Mouse (Mus musculus) kidney, adult 11 months (tissue): Measurements from ENCODE around the gene Jmjd8.

Experiments
- DNase-seq: peaks from one replicate; pipeline ENCODE4 v3.0.0; 2022

The Jmjd8 gene

DNA sequence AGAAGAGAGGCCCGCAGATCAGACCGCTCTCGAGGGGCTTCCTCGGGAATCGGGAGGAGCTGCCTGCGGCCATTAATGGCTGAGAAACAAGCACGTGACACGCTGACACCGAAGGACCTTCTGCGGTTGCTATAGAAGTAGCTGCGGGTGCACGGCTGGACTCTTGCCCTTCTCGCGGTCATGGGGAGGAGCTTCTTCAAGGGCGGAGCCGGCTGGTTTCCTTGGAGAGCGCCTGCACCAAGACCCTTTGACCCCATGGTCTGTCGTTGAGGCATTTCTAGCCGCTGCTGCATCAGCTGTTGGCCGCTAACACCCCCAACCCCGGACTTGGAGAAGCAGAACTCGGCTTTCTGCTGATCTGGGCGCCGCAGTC is 4.6 kb downstream of the Jmjd8 start, which contains the start of gene Stub1:
TSS of gene Stub1 (minus strand) at position 114 of the 373 bp plus-strand sequence.
- peak; percentile 98 for DNase-seq

DNA sequence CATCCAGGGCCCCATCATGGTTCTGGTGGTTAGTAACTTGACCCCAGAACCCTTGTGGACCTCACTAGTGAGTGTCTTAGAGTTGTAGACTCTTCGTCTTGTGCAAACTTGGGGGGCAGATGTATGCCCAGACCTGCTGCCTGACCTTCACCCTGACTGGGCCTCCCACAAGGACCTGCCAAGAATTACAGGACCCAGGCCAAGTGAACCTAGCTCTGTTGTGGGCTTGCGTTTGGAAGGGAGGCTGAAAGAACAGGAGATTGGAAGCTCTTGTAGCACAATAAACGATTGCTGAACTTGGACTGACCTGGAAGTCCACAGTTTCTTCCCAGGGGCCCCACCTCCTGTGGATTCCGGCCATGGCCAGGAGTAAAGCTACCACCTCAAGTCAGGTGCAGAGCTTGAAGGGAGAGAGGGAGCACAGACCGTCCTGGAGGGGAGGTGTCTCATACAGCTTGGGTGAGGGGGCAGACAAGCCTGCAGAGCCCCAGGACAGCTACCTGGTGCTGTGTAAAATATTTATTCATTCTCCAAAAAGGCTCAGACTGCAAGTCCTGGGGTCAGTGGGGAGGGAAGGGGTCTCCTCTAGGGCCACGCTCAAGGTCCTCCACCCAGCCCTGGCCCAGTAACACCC is 5.4 kb downstream of the Jmjd8 start:
- DNase-seq = peak; percentile 86

DNA sequence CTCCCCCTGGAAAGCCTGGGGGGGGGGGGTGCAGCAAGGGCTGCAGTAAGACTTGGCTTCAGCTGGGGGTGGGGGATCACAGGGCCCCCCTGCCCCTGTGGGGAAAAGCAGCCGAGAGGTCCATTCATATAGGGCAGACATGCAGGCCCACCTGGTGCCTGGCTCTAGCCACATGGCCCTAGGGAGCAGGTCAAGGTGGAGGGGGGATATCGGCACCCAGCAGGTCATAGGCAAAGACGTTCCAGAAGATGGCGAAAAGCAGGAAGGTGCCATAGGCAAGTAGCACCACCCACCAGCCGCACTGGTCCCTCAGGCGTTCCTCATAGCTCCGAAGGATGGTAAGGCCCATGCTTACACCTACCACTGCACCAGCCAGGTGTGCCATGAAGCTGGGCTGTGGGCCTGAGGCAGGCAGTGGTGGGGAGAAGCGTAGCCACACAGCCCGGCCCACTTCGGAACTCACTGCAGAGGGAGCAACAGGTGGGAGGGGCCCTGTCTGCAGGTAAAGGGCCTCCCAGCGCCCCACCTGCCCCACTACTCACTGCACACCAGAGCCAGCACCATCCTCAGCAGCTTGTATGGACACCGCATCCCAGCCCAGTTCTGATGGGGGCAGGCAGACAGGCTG is 6.0 kb downstream of the Jmjd8 start:
- peak; percentile 47 for DNase-seq

DNA sequence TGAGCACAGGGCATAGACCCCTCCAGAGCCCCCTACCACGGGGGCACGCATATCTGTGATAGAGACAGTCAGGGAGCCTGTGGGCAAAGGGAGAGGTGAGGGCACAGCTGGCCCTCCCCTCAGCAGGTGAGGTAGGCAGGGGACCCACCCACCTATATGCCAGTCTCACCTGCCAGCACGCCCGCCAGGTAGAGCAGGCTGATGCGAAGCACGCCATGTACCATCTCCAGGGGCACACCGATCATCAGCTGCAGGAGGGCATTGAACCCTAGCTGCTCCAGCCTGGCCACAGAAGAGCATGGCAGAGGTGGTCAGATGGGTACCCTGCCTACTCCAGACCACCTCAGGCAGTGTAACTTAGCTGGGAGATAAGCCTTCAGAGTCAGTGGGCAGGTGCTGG is 6.6 kb downstream of the Jmjd8 start:
- DNase-seq = no peak

DNA sequence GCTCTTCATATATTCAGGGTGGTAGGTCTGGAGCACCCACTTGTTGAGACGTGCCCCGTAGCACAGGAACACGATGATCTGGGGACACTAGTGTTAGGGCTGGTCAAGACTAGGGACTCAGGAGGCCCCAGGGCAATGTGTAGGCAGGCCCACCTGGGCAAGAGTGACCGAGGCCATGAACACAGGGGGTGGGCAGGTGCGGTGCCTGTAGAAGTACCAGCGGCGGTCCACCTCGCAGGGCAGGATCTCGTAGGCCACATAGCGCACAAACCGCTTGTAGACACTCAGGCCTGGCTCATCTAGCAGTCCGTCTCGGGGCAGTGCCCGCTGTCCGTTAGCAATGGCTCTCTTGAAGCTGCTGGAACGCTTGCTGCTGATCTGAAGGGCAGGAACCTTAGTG is 7.1 kb downstream of the Jmjd8 start:
- no peak for DNase-seq

DNA sequence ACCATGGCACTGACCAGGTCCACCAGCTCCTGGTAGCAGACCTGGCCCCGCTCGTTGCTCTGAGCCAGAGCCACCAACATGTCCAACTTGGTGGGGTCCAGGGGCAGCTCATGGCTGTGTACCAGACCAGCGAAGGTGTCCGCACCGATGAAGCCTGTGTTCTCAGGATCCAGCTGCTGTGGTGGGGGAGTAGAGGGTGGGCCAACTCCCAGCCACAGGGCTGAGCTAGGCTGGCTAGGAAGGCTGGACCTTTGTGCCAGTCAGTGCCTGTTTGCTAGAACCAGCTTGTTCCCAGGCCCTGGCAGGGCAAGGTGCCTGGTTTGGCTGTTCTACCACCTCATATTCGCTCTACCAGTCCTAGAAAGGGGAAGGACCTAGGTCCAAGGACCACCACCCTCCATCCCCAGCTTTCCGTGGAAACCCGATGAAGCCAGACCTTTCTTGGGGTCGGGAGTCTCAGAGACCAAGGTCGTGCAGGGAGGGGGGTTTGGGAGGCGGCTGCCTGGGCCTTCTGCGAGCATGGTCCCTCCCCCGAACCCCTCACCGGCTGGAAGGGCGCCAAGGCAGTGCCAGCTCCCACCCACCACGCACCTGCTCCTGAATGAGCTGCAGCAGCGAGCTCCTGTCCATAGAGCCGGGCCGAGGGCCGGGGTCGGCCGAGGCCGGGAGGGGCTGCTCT is 7.9 kb downstream of the Jmjd8 start:
- DNase-seq = peak; percentile 60

DNA sequence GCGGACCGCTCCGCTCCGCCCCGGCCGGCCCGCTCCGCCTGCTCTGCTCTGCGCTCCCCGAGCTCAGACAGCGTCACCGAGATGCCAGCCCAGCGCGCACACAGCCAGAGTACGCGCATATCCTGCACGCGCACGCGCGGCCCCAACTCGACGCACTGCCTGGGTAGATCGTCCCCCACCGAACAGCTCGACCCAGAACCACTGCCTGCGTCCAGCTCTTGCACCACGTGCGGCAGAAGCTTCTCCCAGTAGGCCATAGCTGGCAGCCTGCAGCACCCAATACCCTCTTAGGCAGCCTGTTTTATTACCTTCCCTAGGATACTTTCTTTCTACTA is 8.4 kb downstream of the Jmjd8 start, which contains the start of gene Rhbdl1:
TSS of gene Rhbdl1 (minus strand) at position 220 of the 335 bp plus-strand sequence.
- DNase-seq = peak; percentile 75

DNA sequence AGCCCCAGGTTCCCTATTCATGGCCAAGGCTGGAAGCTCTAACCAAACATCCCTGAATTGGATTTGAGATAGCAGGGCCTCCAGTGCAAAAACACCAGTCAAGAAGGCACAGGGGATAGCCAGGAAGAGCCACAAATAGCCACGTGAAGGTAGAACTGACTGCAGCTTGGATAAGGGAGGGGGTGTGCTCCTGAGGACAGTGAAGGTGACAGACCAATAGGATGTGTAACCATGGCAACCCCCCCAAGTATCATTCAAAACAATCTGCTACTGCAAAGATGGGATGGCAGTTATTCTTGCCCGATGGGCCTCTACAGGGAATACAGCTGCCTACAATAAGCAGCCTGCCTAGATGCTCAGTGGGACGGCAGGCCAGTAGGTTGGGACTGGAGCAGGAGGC is 8.9 kb downstream of the Jmjd8 start:
- DNase-seq = no peak

DNA sequence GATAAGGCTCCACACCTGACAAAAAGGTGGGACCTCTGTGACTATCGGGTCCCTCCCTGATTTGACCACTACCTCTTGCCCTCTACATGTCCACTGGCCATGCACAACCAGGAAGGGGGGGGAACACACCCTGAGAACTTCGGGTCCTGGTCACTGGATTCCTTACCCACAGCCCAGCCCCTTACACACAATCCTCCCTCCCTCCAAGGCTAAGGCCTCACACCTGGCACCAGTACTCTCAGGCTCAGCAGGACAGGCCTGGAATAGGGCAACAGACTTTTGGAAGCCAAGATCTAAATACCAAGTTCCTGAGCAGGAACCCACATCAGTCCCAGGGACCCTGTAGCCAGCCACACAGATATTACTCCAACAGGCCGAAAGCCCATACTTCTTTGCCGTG is 10.2 kb downstream of the Jmjd8 start:
- DNase-seq = no peak

DNA sequence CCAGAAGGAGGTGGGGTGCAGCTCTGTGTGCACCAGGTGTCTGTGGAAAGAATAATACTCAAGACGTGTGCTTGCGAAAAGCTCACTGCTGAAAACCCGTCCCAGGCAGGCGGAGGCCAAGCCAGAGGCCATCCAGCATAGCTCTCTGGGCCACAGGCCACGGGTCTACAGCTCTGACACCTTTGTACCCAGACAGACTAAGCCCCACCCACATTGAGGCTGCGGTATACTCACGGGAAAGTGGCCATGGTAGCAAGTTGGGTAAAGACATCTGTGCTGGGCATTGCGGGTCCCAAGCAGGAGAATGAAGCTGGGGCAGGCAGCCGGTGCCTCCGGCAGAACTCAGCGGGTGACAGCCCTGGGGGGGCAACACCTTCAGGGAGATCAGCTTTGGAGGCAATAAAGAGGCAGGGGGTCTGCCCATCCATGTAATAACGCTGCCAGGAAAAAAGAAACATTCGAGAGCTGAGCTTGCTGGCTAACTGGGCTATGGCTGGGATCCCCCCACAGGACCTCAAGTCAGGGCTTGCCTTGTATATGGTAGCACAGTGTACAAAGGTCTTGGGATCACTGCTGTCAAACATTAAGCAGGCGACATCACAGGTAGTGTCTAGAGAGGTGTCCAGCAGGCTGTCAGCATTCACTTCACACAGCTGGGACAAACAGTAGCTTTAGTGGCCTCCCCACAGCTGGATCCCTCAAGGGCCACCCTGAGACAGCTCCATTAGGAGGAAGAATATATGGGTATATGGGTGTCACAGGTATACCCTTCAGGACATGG is 11.0 kb downstream of the Jmjd8 start:
- DNase-seq = peak; percentile 74

DNA sequence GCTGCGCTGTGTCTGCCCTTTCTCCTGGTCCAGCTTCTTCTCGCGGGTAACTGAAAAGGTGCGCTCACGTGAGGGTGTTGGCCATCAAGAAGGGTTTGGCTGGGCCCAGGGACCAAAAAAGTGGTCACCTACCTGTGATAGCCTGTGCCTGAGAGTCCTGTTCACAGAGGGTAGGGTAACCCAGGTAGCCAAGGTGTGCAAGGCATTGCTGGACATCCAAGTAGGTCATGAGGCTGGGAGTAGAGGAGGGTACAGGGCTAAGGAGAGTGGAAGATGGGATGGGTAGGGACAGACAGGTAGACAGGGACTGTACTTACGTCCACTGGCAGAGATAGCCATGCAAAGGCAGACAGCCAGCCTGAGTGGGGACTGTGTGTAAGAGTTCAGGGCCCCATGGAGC is 11.9 kb downstream of the Jmjd8 start:
- no peak for DNase-seq

DNA sequence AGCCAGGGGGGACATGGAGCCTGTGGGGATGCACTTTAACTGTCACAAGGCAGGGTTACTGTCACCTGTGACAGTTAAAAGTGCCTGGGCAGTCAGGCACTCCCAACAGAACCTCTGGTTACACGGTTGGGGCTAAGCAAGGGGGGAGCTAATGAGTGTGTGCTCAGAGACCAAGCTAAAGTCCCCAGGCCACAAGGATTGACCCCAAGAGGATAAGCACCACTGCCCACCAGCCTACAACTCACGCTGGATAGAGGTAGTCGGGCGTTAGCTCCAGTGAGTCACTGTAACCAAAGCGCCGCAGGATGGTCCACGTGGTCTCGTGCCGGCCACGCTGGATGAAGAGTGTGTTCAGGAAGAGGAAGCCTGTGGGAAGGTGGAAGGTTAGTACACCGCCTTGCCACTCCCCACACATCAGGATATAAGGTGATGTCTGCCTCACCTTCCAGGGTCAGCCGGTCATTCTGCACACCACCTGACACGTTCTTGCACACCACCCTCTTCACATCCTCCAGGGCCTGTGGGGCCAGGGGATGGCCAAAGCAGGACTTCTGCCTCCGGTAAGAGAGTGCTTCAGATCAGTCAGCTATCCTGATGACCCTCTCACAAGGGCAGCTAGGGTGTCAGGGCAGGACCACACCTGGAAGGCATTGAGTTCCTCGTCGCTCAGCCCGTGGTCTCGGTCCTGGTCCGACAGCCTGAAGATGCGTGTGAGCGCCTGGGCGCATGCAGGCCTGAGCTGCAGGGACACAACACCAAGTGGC is 12.6 kb downstream of the Jmjd8 start, which contains the start of gene Gm20683:
TSS of gene Gm20683 (minus strand) at position 647 of the 764 bp plus-strand sequence.
- no peak for DNase-seq

DNA sequence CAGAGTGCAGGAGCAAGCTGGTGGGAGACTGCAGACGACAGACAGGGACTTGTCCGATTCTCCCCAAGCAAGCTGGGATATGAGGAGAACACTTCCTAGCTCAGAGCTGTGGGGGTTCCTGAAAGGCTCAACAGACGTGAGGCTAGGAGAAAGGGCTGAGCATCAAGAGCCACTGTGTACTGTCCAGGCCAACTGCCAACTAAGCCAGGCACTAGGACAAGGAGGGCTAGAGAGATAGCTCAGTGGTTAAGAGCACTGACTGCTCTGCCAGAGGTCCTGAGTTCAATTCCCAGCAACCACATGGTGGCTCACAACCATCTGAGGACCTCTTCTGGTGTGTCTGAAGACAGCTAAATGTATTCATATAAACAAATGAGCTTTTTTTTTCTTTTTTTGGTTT is 13.8 kb downstream of the Jmjd8 start:
- DNase-seq = no peak

DNA sequence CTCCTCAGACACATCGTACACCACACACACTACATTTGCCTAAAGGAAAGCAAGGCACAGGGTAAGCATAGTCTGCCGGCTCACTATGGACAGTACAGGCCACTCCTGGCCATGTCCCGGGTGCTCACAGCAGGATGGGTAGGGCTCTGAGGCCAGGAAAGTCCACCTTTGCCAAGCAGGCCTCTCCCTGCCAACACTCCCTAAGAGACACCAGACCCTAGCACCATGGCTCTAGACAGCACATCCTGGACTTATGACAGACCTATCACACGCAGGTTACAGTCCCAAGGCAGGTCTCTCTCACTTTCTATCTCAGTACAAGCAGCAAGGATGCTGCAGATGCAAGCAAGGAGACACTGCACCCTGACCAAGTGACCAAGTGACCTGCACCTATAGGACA is 14.5 kb downstream of the Jmjd8 start:
- no peak for DNase-seq

DNA sequence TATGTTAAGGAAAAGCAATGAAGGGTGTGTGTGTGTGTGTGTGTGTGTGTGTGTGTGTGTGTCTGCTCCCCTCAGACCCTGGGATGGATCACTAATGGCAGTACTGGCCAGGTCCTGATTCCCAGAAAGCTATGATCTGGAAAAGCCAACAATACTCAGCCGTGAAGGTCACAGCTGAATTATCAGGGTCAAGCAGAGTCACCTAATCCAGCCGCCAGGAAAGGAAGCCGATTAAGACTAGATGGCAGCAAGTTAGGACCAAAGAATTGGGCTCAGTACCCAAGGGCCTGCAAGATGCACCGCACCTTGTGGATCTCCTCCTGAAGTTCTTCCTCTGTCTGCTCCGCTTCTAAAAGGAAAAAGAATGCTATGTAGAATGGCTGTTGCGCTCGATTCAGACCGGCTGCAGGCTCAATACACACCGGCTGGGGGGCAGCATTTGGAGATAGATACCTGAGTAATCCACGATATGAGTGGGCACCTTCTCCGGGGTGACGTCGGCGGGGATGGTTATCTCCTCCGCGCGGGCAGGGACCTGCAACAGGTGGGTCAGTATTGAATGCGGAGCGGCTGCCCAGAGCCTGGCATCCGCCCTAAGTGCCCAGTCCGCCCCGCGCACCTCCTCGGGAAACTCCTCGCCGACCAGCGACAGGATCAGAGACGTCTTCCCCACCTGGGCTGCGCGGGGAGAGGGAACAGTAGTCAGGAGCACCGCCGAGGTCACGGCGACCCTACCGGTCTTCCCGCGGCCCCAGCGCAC is 15.1 kb downstream of the Jmjd8 start:
- DNase-seq = peak; percentile 44

DNA sequence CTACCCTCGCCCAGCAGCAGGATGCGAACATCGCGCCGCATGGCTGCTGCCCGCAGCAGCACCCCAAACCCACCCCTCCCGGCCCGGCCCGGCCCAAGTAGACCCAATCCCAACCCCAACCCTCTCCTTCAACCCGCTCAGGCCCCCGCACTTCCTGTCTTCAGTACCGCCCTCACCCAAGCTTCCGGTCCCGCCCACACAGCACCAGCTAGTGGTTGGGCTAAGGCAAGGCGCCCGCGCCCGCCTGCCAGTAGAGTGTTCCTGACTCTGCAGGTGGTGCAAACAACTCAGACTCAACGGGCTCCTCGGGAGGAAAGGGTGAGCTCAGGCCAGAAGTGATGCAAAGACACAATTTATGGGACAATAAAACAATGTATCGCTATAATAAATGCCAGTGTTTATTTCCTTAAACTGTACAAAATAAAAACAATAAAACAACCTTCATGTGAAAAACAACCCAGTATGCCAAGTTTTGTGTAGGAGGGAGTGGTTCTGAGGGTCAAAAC is 15.8 kb downstream of the Jmjd8 start, which contains the start of gene Rhot2:
TSS of gene Rhot2 (minus strand) at position 456 of the 506 bp plus-strand sequence.
- DNase-seq = peak; percentile 95

DNA sequence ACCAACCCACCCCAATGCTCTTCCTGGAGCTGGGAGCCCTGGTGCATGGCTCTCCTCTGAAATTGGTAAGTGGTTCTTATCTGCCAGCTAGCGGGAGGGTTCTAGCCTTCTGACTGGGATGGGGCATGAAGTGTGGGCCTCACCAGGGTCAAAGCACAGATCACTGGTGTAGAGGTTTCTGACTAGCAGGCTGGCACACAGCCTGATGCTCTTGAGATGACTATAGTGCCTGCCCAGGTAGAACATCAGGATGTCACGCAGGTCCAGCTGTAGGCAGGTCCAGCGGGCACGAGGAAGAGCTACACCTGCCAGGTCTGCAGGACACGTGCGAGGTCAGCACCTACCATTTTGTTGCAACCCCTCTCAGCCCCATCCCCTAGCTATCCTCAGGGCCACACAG is 31.6 kb downstream of the Jmjd8 start:
- no peak for DNase-seq

DNA sequence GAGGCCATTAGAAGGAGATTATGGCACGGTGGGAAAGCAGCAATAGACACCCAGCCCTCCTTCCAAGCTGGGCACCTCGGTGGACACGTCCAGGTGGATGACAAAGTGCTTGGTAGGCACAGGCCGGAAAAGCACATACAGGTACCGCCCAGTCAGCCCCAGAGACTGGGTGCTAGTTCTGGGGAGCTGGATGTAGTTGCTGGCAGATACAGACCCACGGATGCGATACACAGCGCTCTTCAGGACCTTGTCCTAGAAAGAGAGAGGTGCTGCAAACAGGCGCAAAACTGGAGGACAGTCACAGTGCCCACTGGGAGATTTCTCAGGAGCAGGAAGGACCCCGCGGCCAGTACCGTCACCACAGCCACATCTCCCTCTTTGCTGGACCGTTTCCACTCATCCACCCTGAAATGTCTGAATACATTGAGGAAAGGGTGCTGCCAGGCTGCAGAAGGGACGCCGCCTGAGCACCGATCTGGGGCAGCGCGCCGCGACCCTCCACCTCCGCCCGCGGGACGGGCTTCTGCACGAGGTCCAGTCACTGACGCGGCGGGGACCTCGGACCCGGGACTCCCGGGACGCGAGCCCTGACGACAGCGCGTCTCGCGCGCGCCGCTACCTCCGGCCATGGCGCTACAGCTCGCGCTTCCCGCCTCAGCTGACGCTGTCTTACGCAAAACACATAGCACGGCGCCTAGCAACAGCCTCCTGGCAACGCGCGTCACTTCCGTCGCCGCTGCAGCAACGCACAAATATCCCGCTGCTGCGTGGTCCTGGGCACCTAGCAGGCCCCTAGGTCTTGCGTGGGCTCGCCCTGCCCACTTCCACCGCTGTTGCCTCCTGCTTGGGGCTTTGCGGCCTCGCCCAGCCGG is 32.4 kb downstream of the Jmjd8 start, which contains the start of gene Wdr90:
TSS of gene Wdr90 (minus strand) at position 670 of the 872 bp plus-strand sequence.
- DNase-seq = peak; percentile 92

DNA sequence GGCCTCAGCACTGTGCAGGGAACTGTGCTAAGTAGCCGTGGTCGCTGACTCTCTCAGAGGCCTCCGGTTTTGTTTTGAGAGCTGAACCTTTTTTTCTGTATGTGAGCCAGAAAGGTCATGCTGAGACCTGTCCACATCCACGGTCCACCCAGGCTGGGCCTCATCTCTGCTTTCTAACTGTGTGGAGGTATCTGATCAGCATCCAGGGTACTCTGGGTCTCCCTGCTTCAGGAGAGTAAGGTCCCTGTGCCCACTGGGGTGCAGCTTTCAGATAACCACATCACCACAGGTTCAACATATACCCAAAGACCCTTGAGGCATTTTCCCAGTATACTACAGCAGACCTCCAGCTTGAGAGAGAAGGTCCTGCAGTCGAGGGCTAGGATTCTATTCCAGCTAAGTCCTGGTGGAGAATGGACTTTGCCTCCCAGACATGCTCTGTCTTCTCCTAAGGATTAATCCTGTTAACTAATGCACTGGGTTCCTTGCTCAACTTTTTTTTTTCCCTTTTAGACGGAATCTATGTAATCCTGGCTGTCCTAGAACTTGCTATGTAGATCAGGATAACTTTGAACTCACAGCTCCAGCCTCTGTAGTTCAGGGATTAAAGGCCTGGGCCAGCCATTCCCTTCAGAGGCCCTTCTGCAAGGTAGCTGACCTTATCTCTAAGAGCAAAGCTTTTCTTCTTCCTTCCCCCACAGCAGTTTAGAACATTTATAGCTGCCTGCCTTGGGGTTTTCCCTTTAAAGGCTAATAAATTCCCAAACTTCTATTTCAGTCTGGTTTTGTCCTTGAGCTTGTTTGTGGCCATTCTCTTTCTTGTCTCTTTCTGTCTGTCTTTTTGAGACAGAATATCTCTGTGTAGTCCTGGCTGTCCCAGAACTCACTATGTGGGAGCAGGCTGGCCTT is 33.3 kb downstream of the Jmjd8 start:
- DNase-seq = no peak
